Mouse (Mus musculus) splenic B cell, adult 2 months (primary cell): ENCODE results near the gene Jmjd7.

ENCODE experiments used
- DNase-seq: peaks from one replicate; pipeline ENCODE4 v3.0.0-alpha.2; 2011; ENCODE audit warnings: low read depth, low spot score
- H3K27me3 ChIP-seq: 2 replicates; pipeline ENCODE4 v1.6.1; 2012; ENCODE audit warnings: mild to moderate bottlenecking, low read length, moderate library complexity, mixed read lengths; ENCODE audit not compliant: control insufficient read depth, poor library complexity, insufficient read depth, severe bottlenecking
- H3K36me3 ChIP-seq: 2 replicates; pipeline ENCODE4 v1.6.1; 2012; ENCODE audit warnings: mild to moderate bottlenecking, low read length, moderate library complexity, mixed read lengths; ENCODE audit not compliant: control insufficient read depth, poor library complexity, insufficient read depth, severe bottlenecking

Gene Jmjd7

GRCm38 (mm10) chr2:120060190-120060589 is 32.9 kb downstream of the Jmjd7 start:
- Histone ChIP-seq H3K36me3 (no peaks in the 10 kb centered on the region), H3K27me3 (no peaks in the 10 kb centered on the region)
- DNase-seq: no peak

- Histone ChIP-seq H3K36me3 (no peaks in the 10 kb centered on the region), H3K27me3 (no peaks in the 10 kb centered on the region)
- no peak for DNase-seq
Measured at GRCm38 (mm10) chr2:120060651-120061050, 33.4 kb downstream of the Jmjd7 start.

GRCm38 (mm10) chr2:120062248-120062647 is 35.0 kb downstream of the Jmjd7 start:
- DNase-seq: no peak
- no peaks in the 10 kb centered on the region for H3K36me3 ChIP-seq
- no peaks in the 10 kb centered on the region for H3K27me3 ChIP-seq

DNA sequence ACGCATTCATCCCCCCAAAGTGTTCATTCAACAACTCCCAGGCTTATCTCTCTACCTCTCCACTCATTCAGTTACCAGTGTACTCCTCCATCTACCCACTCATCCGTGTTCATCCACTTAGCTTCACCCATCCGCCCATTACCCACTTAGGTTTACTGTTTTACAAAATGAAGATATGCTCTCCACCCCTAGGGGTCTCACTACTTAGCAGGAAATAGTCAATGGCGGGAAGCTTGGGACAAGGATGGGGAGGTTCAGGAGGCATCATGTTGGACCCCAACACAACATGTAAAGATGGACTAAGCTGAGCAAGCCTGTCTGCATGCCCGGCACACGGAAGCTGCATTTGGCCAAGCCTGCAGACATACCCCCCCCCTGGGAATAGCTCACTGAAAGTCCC is 37.4 kb downstream of the Jmjd7 start:
- H3K36me3 ChIP-seq: no peaks in the 10 kb centered on the region
- no peaks in the 10 kb centered on the region for H3K27me3 ChIP-seq
- no peak for DNase-seq

DNA sequence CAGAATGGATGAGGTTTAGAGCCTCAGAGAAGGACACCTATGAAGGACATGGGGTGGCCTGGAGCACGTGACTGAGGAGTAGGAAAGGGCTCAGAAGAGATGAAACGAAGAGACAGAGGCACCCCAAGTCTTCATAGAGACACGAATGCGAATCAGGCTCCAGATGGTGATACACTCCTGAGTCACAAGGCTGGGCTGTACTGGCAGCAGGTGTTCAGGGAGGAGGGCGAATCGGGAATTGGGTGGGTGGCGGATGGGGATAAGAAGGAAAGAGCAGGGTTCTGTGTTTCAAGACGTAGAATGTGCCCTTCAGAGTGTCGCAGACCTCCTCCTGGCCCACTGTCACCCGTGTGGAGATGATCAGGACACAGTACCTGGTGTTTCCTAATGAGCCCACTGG is 38.0 kb downstream of the Jmjd7 start:
- DNase-seq: no peak
- no peaks in the 10 kb centered on the region for H3K27me3 ChIP-seq
- no peaks in the 10 kb centered on the region for H3K36me3 ChIP-seq

- no peak for DNase-seq
- Histone ChIP-seq H3K27me3 (no peaks in the 10 kb centered on the region), H3K36me3 (no peaks in the 10 kb centered on the region)
Measured at GRCm38 (mm10) chr2:120066224-120066623, 38.9 kb downstream of the Jmjd7 start.

GRCm38 (mm10) chr2:120068555-120069465 is 41.5 kb downstream of the Jmjd7 start:
- Histone ChIP-seq H3K27me3 (no peaks in the 10 kb centered on the region), H3K36me3 (no peaks in the 10 kb centered on the region)
- DNase-seq: peak; percentile 31

DNA sequence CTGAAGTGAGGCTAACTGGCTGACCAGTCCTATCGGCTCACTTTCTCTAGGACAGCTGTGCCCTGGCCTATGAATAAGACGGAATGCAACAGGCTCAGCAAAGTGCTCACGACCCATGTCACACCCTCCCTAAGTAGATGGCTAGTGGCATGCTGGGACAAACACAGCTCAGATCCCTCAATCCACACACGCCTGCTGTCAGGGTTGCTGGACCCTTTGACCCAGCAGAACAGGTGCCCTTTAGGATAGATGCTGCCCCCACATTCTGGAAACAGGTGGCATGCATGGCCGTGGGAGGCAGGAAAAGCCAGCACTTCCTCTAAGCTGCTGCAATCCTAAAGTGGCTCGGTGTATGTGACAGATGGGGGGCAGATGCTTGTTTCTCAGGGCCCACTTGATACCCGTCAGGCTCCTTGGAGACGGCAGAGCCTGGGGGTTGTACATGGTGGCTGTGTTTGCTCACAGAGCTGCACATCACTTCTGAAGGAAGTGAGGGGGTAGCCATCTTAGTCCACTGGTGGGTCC is 42.2 kb downstream of the Jmjd7 start:
- H3K27me3 ChIP-seq: no peaks in the 10 kb centered on the region

DNA sequence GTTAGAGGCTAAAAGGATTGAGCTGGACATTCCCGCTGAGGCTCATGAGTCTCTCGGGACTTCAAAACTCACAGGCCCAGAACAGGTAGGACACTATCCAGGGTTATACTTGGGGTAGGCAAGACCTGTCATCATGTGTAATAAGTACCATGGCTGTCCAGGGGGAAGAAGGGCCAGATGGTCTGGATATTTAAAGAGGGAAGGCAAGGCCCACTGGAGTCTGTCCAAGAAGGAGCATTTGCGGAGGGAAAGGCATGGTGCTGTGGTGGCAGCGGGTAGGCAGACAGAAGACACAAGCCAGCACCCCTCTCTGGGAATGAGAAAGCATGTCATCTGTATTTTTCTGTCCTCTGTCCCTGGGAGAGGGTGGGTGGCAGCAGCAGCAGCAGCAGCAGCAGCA is 46.8 kb downstream of the Jmjd7 start:
- no peak for DNase-seq
- no peaks in the 10 kb centered on the region for H3K36me3 ChIP-seq

More for the DNA sequence above, 42.2 kb downstream of the Jmjd7 start:
- no peak for DNase-seq
- H3K36me3 ChIP-seq: no peaks in the 10 kb centered on the region

GRCm38 (mm10) chr2:120076076-120076705 is 48.9 kb downstream of the Jmjd7 start:
- H3K36me3 ChIP-seq: no peaks in the 10 kb centered on the region
- no peaks in the 10 kb centered on the region for H3K27me3 ChIP-seq
- peak; percentile 48 for DNase-seq

More for the DNA sequence above, 46.8 kb downstream of the Jmjd7 start:
- no peaks in the 10 kb centered on the region for H3K27me3 ChIP-seq
